Mouse (Mus musculus) heart, embryonic 10.5 days (tissue): ENCODE data around the gene Hist1h2bg. TPM values are rescaled to one million over a fixed set of nuclear protein-coding genes. Genes with fewer than 3 reads are reported as not detected.
"Not testable (repeated sequence)": the region's sequence is repeated elsewhere in the genome, so short reads cannot be mapped to it uniquely, and the experiment has no call there.

Source experiments
- DNase-seq: peaks from one replicate; pipeline ENCODE4 v3.0.0-alpha.2; 2017; ENCODE audit warnings: low spot score
- H3K27ac ChIP-seq: fragments of 300-500 bp; sonication (generic); 2 replicates; pipeline ENCODE4 v1.5.1; 2016; ENCODE audit warnings: mild to moderate bottlenecking
- H3K27me3 ChIP-seq: fragments of 300-500 bp; sonication (generic); 2 replicates; pipeline ENCODE4 v1.6.1; 2016; ENCODE audit warnings: mild to moderate bottlenecking; ENCODE audit not compliant: poor library complexity, insufficient read depth, severe bottlenecking
- H3K36me3 ChIP-seq: fragments of 300-500 bp; sonication (generic); 2 replicates; pipeline ENCODE4 v1.6.1; 2016; ENCODE audit warnings: mild to moderate bottlenecking, moderate library complexity
- H3K4me1 ChIP-seq: fragments of 300-500 bp; sonication (generic); 2 replicates; pipeline ENCODE4 v1.6.1; 2016; ENCODE audit warnings: mild to moderate bottlenecking
- H3K4me3 ChIP-seq: fragments of 300-500 bp; sonication (generic); 2 replicates; pipeline ENCODE4 v1.5.1; 2016; ENCODE audit warnings: mild to moderate bottlenecking, moderate library complexity
- H3K9me3 ChIP-seq: fragments of 300-500 bp; sonication (generic); 2 replicates; pipeline ENCODE4 v1.6.1; 2016; ENCODE audit warnings: mild to moderate bottlenecking, moderate library complexity
- WGBS: fragments of 180-500 bp; shearing (Covaris S2); methylation state at CpG from one replicate; pipeline ENCODE4 v1.1.7; 2016; 5-methylcytosine and 5-hydroxymethylcytosine counted together
- polyA plus RNA-seq: library from polyadenylated mRNA; unstranded; fragments of >200 nt; fragmentation: Nextera tagmentation; extraction: Ambion mirVana; gene quantifications from 2 replicates; pipeline ENCODE4 v1.2.1, GENCODE M21; 2016

Hist1h2bg gene
- polyA plus RNA-seq, 1 experiment from 2014 or later = 4.8 TPM

GRCm38 (mm10) chr13:23574546-23575170 is 3.5 kb downstream of the Hist1h2bg start:
- not testable (repeated sequence) for H3K4me1 ChIP-seq, H3K36me3 ChIP-seq, H3K27me3 ChIP-seq, H3K9me3 ChIP-seq, DNase-seq
- Histone ChIP-seq H3K4me3 (peak overlapping the region; percentile 59), H3K27ac (peak overlapping the region; percentile 87)
- WGBS = under 1% methylated on average over 12 of the region's 39 CpGs

DNA sequence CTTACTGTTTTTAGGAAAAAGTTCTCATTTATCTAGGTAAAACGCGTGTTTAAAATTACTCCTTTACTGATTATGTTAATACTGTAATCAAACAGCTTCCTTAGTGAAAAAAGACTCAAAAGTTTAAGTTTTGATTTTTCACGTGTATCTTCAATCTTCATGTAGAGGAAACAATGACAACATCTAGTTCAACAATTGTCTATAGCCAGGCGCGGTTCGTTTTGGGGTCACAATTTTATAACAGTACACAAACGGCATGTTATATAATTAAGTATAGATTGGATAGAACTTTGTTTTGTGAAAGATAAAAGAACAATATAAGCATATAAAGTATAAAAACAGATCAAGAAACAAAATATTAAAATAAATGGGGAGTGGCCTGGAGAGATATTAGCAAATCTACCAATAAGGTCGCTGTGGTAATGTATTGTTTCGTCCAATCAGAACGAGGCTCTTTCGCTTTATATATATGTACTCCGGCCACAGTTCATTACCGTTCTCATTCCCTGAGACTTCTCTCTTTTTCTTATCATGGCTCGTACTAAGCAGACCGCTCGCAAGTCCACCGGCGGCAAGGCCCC is 4.2 kb downstream of the Hist1h2bg start, which contains the start of gene Hist1h3d:
Hist1h3d (plus strand) TSS at position 493 of the 581 bp plus-strand sequence.
- no peak for DNase-seq

GRCm38 (mm10) chr13:23575864-23576313 is 4.7 kb downstream of the Hist1h2bg start:
- Histone ChIP-seq H3K27ac (peak overlapping the region; percentile 90), H3K4me3 (peak overlapping the region; percentile 59)
- H3K27me3 ChIP-seq, DNase-seq, H3K4me1 ChIP-seq, H3K36me3 ChIP-seq, H3K9me3 ChIP-seq: not testable (repeated sequence)
- under 1% methylated on average over 16 of the region's 40 CpGs for WGBS

More for the DNA sequence above, 4.2 kb downstream of the Hist1h2bg start, which contains the start of gene Hist1h3d:
- Histone ChIP-seq H3K27me3 (no peaks in the 10 kb centered on the region), H3K9me3 (no peaks in the 10 kb centered on the region), H3K4me1 (peaks cover 5% of the 10 kb centered on the region; the same call in 1 of the 2 replicates), H3K4me3 (peak within 1 kb of the TSS; percentile 59), H3K36me3 (no peaks in the 10 kb centered on the region), H3K27ac (peak within 1 kb of the TSS; percentile 90)
- WGBS = under 1% methylated on average over 18 of the region's 18 CpGs

- Histone ChIP-seq H3K36me3 (no peaks in the 10 kb centered on the region), H3K27me3 (no peaks in the 10 kb centered on the region), H3K27ac (peak overlapping the region; percentile 90), H3K4me1 (peaks cover 5% of the 10 kb centered on the region; the same call in 1 of the 2 replicates), H3K9me3 (no peaks in the 10 kb centered on the region), H3K4me3 (peak overlapping the region; percentile 59)
- no peak for DNase-seq
- 9% methylated on average over 7 of the region's 7 CpGs for WGBS
Measured at GRCm38 (mm10) chr13:23576351-23576881, 5.2 kb downstream of the Hist1h2bg start.

- DNase-seq = no peak
- 57% methylated on average over 6 of the region's 6 CpGs for WGBS
- H3K9me3 ChIP-seq = no peaks in the 10 kb centered on the region
- H3K4me1 ChIP-seq = peaks cover 9% of the 10 kb centered on the region; the same call in 1 of the 2 replicates
- H3K4me3 ChIP-seq = peak overlapping the region; percentile 59
- peak overlapping the region; percentile 90 for H3K27ac ChIP-seq
- no peaks in the 10 kb centered on the region for H3K36me3 ChIP-seq
- H3K27me3 ChIP-seq = no peaks in the 10 kb centered on the region
Measured at GRCm38 (mm10) chr13:23576906-23577639, 5.9 kb downstream of the Hist1h2bg start.

GRCm38 (mm10) chr13:23577835-23578234 is 6.6 kb downstream of the Hist1h2bg start:
- Histone ChIP-seq H3K4me1 (peaks cover 11% of the 10 kb centered on the region; the same call in 1 of the 2 replicates), H3K27me3 (no peaks in the 10 kb centered on the region), H3K27ac (no peak overlapping the region), H3K9me3 (no peaks in the 10 kb centered on the region), H3K36me3 (no peaks in the 10 kb centered on the region), H3K4me3 (no peak overlapping the region)
- WGBS = 94% methylated on average over 1 of the region's 1 CpGs
- DNase-seq = no peak

- Histone ChIP-seq H3K4me3 (peak within 1 kb of the TSS; percentile 58), H3K36me3 (no peaks in the 10 kb centered on the region), H3K27me3 (no peaks in the 10 kb centered on the region), H3K9me3 (no peaks in the 10 kb centered on the region), H3K4me1 (peaks cover 12% of the 10 kb centered on the region), H3K27ac (peak within 1 kb of the TSS; percentile 78)
- peak; percentile 98 for DNase-seq
- WGBS = under 1% methylated on average over 43 of the region's 43 CpGs
Measured at GRCm38 (mm10) chr13:23581408-23582218, 10.4 kb downstream of the Hist1h2bg start, which contains the start of gene Hist1h4d. Hist1h4d (plus strand) TSS chr13:23581598.

GRCm38 (mm10) chr13:23582219-23583056 is 11.2 kb downstream of the Hist1h2bg start:
- Histone ChIP-seq H3K4me3 (peak overlapping the region; percentile 58), H3K4me1 (peaks cover 17% of the 10 kb centered on the region), H3K27me3 (no peaks in the 10 kb centered on the region), H3K9me3 (no peaks in the 10 kb centered on the region), H3K36me3 (no peaks in the 10 kb centered on the region), H3K27ac (peak overlapping the region; percentile 81)
- WGBS = 10% methylated on average over 6 of the region's 6 CpGs
- no peak for DNase-seq

DNA sequence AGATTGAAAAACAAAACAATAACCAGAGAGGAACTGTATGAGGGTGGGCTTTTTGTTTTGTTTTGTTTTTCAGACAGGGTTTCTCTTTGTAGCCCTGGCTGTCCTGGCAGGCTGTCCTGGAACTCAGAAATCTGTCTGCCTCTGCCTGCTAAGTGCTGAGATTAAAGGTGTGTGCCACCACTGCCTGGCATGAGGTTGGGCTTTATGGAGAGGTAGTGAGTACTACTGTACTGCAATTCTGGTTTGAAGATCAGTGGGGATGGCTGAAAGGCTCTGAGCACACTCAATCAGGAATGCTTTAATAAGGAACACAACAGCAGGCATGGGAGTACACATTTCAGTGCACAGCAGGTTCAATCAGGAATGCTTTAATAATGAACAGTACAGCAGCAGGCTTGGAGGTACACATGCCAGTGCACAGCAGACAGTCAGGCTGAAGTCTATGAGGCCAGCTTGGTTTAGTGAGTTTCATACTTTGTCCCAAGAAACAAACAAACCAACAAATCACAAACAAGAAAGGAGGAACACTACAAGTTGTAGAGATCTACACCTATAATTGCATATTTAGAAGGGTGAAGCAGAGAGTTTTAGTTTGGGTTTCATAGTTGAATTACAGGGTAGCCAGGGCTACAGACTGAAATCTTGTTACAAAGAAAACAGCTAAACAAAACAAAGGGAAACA is 12.3 kb downstream of the Hist1h2bg start:
- Histone ChIP-seq H3K4me3 (no peak overlapping the region), H3K4me1 (peaks cover 17% of the 10 kb centered on the region), H3K27me3 (no peaks in the 10 kb centered on the region), H3K27ac (peak overlapping the region; percentile 81), H3K36me3 (no peaks in the 10 kb centered on the region), H3K9me3 (no peaks in the 10 kb centered on the region)
- no peak for DNase-seq

DNA sequence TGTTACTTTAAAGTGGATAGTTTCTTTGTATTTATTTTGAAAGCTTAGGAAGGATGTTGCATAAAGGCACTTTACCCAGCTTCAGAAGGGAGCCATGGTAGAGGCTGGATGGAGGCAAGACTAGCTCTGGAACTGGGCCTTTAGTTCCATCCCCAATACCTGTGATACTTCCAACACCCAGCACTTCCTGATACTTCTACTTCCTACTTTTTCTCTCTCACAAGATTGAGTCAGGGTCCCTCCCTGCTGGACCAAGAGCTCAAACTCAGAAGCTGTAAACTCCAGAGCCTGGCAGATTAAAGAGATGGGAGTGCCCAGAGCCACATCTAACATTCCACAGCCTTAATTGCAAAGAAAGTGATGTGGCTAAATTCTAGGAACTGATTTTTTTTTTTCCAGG is 13.1 kb downstream of the Hist1h2bg start:
- H3K4me1 ChIP-seq = peaks cover 17% of the 10 kb centered on the region
- no peaks in the 10 kb centered on the region for H3K36me3 ChIP-seq
- DNase-seq = no peak
- H3K4me3 ChIP-seq = peak overlapping the region; percentile 59
- no peaks in the 10 kb centered on the region for H3K9me3 ChIP-seq
- no peaks in the 10 kb centered on the region for H3K27me3 ChIP-seq
- H3K27ac ChIP-seq = peak overlapping the region; percentile 91

- under 1% methylated on average over 21 of the region's 21 CpGs for WGBS
- DNase-seq = peak; percentile 81
Measured at GRCm38 (mm10) chr13:23585029-23585441, 13.8 kb downstream of the Hist1h2bg start.

More at GRCm38 (mm10) chr13:23585029-23585441, 13.8 kb downstream of the Hist1h2bg start:
- no peaks in the 10 kb centered on the region for H3K9me3 ChIP-seq
- peak overlapping the region; percentile 91 for H3K27ac ChIP-seq
- H3K4me1 ChIP-seq = peaks cover 17% of the 10 kb centered on the region
- no peaks in the 10 kb centered on the region for H3K36me3 ChIP-seq
- no peaks in the 10 kb centered on the region for H3K27me3 ChIP-seq
- H3K4me3 ChIP-seq = peak overlapping the region; percentile 59
